Comparison of ENCODE assay signal across 7 mouse cellular contexts in the genomic region with DNA sequence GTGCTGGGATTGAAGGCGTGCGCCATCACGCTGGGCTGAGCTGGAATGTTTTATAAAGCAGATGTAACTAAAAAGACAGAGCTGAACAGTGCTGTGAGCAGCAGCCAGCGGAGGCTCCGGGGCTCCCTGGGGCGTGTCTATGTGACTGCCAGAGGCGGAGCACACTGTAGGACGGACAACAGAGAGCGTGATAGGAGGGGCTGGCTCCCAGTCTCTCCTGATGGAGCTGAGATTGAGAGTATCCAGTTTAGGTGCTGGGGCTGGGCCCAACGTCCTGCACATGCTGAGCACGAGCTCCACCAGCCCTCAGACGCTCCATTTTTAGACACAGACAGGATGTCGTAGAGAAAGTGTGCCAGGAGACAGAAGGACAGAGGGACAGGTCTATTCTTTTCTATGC. TPM values are rescaled to one million over a fixed set of nuclear protein-coding genes. Genes with fewer than 3 reads are reported as not detected.
A peak's percentile ranks its signal among the peaks of the same experiment; 100 is the strongest.
DNase-seq lines count a peak whose midpoint lies in the region; ATAC-seq and TF ChIP-seq lines count a peak whose summit lies in the region.

No protein-coding gene starts in this region.

- ATAC-seq in lung, embryonic 14.5 days (ENCODE audit: insufficient read depth): peak; percentile 88
- ATAC-seq in hematopoietic stem cell, adult 5-6 weeks (replicated peaks in 1 of 2; ENCODE audit: insufficient read depth in 1 of 2, low FRiP score in 2 of 2, low TSS enrichment in 1 of 2, low read depth in 1 of 2, poor library complexity in 2 of 2, severe bottlenecking in 2 of 2): peak; percentile 30 to 66
- ATAC-seq in activated CD4-positive, CD25-positive, alpha-beta regulatory T cell, adult 4 months: no peak
- no peak for ATAC-seq in monocyte, adult 5-6 weeks (replicated peaks; ENCODE audit: insufficient number of reproducible peaks, low FRiP score, low TSS enrichment, poor library complexity, severe bottlenecking)

- no peak overlapping the region for H3K9ac ChIP-seq in lung, embryonic 14.5 days

- H3K27ac ChIP-seq in lung, embryonic 14.5 days (ENCODE audit: low read depth): peak overlapping the region; percentile 40
- peak overlapping the region; percentile 57 for H3K27ac ChIP-seq in gastrocnemius, adult 2 months

- peak; percentile 82 for DNase-seq in lung, embryonic 14.5 days
- no peak for DNase-seq in lung, postnatal 25 days (ENCODE audit: low spot score)
- DNase-seq in gastrocnemius, adult 2 months: peak; percentile 66
- DNase-seq in skeletal muscle tissue, adult 2 months (ENCODE audit: low read depth, low spot score): peak; percentile 52

- H3K27me3 ChIP-seq in lung, embryonic 14.5 days (ENCODE audit: insufficient read depth, low read length): no peaks in the 10 kb centered on the region

- 23% methylated on average over 13 of the region's 13 CpGs for WGBS in lung, embryonic 14.5 days

- H3K4me3 ChIP-seq in lung, embryonic 14.5 days (ENCODE audit: low read depth, low read length): no peak overlapping the region
- H3K4me3 ChIP-seq in gastrocnemius, adult 2 months: no peak overlapping the region

- intact Hi-C loops in gastrocnemius, adult 2 months (cut with DNase I): no loop called here

- 0 out of 2 replicates have a peak overlapping the region, but pooled peaks have one; percentile 2 for H3K4me2 ChIP-seq in lung, embryonic 14.5 days

- TF ChIP-seq CTCF in lung, embryonic 14.5 days (IDR thresholded peaks at IDR 0.05; ENCODE audit: low read depth): no peak
- TF ChIP-seq CTCF in gastrocnemius, adult 2 months (IDR thresholded peaks at IDR 0.05): no peak

- H3K36me3 ChIP-seq in lung, embryonic 14.5 days (ENCODE audit: insufficient read depth): peaks cover 73% of the 10 kb centered on the region

- H3K4me1 ChIP-seq in lung, embryonic 14.5 days (ENCODE audit: insufficient read depth): peaks cover 3% of the 10 kb centered on the region; the same call in 1 of the 2 replicates

- no peaks in the 10 kb centered on the region for H3K9me3 ChIP-seq in lung, embryonic 14.5 days (ENCODE audit: low read depth, low read length)

RNA-seq across cellular contexts. Expression of a gene that starts 29.9 kb away (rescaled TPM):
- polyA plus RNA-seq in lung, embryonic 14.5 days (2014; fragmentation: Nextera tagmentation; extraction: Ambion mirVana): 0.14 and 0.22 TPM in 2 replicates
- total RNA-seq in gastrocnemius, adult 2 months (2021): under 1 TPM; 0.17 to 0.23 TPM
- total RNA-seq in hematopoietic stem cell, adult 5-6 weeks (2017): 0.31 TPM in 1 of 2 replicates, not detected in the other
- not detected for polyA plus RNA-seq in activated CD4-positive, CD25-positive, alpha-beta regulatory T cell, adult 4 months (2017; shearing (Covaris generic))
- not detected in 3 replicates for total RNA-seq in monocyte, adult 5-6 weeks (2017)

RNA-seq across cellular contexts. Expression of a gene that starts 42.1 kb away (rescaled TPM):
- polyA plus RNA-seq in lung, embryonic 14.5 days (2014; fragmentation: Nextera tagmentation; extraction: Ambion mirVana): 99.6 and 101 TPM in 2 replicates
- 10 to 100 TPM; 22.7 to 28.9 TPM for total RNA-seq in gastrocnemius, adult 2 months (2021)
- total RNA-seq in hematopoietic stem cell, adult 5-6 weeks (2017): 72.9 and 77.9 TPM in 2 replicates
- polyA plus RNA-seq in activated CD4-positive, CD25-positive, alpha-beta regulatory T cell, adult 4 months (2017; shearing (Covaris generic)): 10 to 100 TPM; 34.2 to 50.7 TPM
- 7.9 to 28.8 TPM (median 11.5 TPM) in 3 replicates for total RNA-seq in monocyte, adult 5-6 weeks (2017)

RNA-seq across cellular contexts. Expression of a gene that starts 49.5 kb away (rescaled TPM):
- 36.4 and 44.9 TPM in 2 replicates for polyA plus RNA-seq in lung, embryonic 14.5 days (2014; fragmentation: Nextera tagmentation; extraction: Ambion mirVana)
- total RNA-seq in gastrocnemius, adult 2 months (2021): 10 to 100 TPM in 1 of 2 experiments, 1 to 10 TPM in 1; 8.1 to 16.5 TPM
- not detected in 2 replicates for total RNA-seq in hematopoietic stem cell, adult 5-6 weeks (2017)
- not detected for polyA plus RNA-seq in activated CD4-positive, CD25-positive, alpha-beta regulatory T cell, adult 4 months (2017; shearing (Covaris generic))
- total RNA-seq in monocyte, adult 5-6 weeks (2017): not detected in 3 replicates

RNA-seq across cellular contexts. Expression of a gene that starts 56.6 kb away (rescaled TPM):
- 68.7 and 73.0 TPM in 2 replicates for polyA plus RNA-seq in lung, embryonic 14.5 days (2014; fragmentation: Nextera tagmentation; extraction: Ambion mirVana)
- 10 to 100 TPM; 34.6 to 71.3 TPM for total RNA-seq in gastrocnemius, adult 2 months (2021)
- 1.2 and 8.6 TPM in 2 replicates for total RNA-seq in hematopoietic stem cell, adult 5-6 weeks (2017)
- polyA plus RNA-seq in activated CD4-positive, CD25-positive, alpha-beta regulatory T cell, adult 4 months (2017; shearing (Covaris generic)): under 1 TPM in 1 of 2 experiments, not detected in 1; 0.57 TPM
- 147 to 219 TPM (median 171 TPM) in 3 replicates for total RNA-seq in monocyte, adult 5-6 weeks (2017)

Comparison
In these comparisons a context has a peak if more than half of its experiments do, and no peak if none do; other contexts are left out.
1. ATAC-seq: peak in lung, embryonic 14.5 days (single experiment) and hematopoietic stem cell, adult 5-6 weeks (2 of 2); none in activated CD4-positive, CD25-positive, alpha-beta regulatory T cell, adult 4 months (single experiment) and monocyte, adult 5-6 weeks (single experiment).